Mouse (Mus musculus): ENCODE results near the gene Hspb9. TPM values are rescaled to one million over a fixed set of nuclear protein-coding genes. Genes with fewer than 3 reads are reported as not detected.

Hspb9 gene
- total RNA-seq, 1 experiment from 2014 or later, result not detected

DNA sequence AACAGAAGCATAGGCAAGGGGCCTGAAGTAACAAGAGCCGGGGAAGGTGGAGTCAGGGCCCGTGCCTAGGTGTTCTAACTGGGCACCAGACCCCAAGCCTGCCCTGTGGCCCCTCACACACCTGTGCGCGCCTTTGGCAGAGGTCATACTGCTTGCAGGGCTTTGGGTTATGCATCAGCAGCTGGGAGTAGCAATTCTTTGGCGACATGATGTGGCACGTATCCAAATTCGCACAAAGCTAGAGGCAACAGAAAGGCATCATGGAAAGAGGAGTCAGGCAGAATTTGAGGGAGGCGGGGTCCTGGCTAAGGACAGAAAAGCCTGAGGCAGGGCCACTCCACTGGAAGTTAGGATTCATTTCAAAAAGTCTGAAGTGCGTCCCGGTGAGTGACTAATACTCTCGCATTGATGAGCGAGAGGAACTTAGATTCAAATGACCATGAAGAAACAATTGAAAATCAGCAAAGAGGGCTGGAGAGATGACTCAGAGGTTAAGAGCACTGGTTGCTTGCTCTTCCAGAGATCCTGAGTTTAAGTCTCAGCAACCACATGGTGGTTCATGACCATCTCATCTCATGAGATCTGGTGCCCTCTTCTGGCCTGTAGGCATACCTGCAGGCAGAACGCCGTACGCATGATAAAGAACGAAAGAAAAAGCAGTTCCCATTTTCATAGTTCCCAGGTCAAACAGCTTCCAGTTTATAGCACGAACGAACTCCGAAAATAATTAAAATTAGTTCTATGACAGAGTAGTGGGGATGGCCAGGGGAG lies 11.4 kb upstream of the Hspb9 start:
- ATAC-seq (replicated peaks in 1 of 2; ENCODE audit: insufficient read depth in 1 of 2, low FRiP score in 2 of 2, low TSS enrichment in 1 of 2, low read depth in 1 of 2, poor library complexity in 2 of 2, severe bottlenecking in 2 of 2), result peak; percentile 47 to 63; a peak in 2 of 4 replicates

DNA sequence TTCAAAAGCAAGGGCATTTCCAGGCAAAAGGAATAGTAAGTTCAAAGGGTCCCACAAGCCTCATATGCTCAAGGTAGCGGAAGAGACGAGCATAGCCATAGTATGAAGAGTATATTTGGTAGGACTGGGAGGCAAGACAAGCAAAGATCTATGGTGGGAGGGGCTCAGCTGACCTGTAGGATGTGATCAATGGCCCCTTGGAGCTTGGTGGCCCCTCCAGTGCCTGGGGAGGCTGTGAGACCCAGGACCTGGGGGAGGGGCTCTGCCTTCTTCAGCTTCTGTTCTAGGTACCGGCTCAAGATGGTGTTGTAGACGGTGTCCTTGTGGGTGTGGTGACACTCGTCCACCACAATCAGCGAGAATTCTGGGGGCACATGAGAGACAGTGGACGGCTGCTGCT lies 10.7 kb upstream of the Hspb9 start:
- no peak for ATAC-seq (replicated peaks in 1 of 2; ENCODE audit: insufficient read depth in 1 of 2, low FRiP score in 2 of 2, low TSS enrichment in 1 of 2, low read depth in 1 of 2, poor library complexity in 2 of 2, severe bottlenecking in 2 of 2)

DNA sequence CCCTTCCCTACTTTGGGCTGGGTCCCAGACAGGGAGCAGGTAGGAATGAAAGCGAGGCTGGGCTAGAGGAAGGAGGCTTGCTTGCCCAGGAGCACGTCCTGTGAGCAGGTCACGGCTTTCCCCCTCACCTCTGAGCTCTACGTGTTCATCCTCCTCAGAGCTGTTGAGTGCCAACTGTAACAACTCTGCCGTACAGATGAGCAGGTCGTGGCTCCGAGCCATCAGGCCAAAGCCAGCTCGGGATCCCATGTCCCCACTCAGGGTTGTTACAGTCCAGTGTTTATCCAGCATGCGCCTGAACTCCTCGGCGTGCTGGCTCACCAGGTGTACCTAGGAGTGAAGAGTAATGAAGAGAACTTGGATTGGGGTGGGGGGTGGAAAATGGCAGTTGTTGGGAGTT lies 10.3 kb upstream of the Hspb9 start:
- ATAC-seq (replicated peaks in 1 of 2; ENCODE audit: insufficient read depth in 1 of 2, low FRiP score in 2 of 2, low TSS enrichment in 1 of 2, low read depth in 1 of 2, poor library complexity in 2 of 2, severe bottlenecking in 2 of 2), result no peak

DNA sequence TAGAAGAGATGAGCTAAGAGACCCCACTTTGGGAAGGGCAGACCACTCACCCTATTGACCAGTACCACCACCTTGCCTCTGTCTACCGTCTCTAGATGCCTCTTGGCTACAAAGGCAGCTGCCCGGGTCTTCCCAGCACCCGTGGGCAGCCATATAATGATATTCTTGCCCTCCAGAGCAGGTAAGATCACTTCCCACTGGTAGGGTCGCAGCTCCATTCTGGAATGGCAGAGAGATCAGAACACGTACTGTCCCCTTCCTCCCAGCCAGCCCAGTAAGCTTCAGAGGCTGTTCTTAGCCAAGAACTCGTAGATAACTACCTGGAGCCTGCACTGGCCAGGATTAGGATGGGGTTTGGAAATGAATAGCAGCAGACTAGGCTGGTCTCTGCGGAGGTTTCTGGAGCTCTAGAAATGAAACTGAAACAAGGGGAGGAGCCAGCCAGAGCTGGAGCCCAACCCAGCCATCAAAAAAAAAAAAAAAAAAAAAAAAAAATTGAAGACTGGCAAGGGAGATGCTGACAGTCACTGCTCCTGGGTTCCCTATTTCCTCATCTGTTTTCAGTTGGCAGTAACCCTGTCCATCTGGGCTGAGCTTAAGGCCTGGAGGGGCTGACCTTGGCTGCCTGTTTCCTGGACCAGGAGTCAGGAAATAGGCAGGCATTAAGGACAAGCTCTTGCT lies 9.7 kb upstream of the Hspb9 start, which contains the start of gene Dhx58:
Gene Dhx58, minus strand, starts transcription at position 421 of the 681 bp plus-strand sequence.
- peak; percentile 56 to 60 for ATAC-seq (replicated peaks in 1 of 2; ENCODE audit: insufficient read depth in 1 of 2, low FRiP score in 2 of 2, low TSS enrichment in 1 of 2, low read depth in 1 of 2, poor library complexity in 2 of 2, severe bottlenecking in 2 of 2)

DNA sequence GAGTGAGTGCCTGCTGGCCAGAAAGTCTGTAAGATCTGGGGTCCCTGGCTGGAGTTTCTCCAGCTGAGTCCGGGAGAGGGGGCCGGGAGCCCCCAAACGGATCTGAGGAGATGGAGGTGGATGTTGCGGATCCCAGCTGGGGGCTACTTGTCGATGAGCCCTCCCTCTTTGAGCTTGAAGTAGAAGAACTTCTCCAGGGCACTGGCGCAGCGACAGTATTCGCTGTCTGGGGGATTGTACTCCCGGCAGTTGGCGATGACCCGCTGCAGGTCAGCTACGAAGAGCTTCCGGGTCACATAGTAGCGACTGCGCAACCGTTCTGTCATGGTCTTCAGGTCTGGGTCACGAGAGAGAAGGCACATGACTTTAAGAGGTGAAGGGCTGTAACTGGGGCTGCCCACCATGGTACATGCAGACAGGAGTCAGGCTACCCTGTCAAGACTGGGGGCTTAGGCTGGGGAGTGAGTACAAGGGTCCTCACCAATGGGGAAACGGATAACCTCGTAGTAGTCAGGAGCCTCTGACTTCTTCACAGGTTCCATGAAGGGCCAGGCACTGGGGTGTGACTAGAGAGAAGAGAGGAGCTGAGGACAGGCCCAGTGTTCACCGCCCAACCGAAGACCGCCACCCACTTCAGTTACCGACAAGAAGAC lies 8.4 kb upstream of the Hspb9 start:
- ATAC-seq (replicated peaks in 1 of 2; ENCODE audit: insufficient read depth in 1 of 2, low FRiP score in 2 of 2, low TSS enrichment in 1 of 2, low read depth in 1 of 2, poor library complexity in 2 of 2, severe bottlenecking in 2 of 2), result no peak

DNA sequence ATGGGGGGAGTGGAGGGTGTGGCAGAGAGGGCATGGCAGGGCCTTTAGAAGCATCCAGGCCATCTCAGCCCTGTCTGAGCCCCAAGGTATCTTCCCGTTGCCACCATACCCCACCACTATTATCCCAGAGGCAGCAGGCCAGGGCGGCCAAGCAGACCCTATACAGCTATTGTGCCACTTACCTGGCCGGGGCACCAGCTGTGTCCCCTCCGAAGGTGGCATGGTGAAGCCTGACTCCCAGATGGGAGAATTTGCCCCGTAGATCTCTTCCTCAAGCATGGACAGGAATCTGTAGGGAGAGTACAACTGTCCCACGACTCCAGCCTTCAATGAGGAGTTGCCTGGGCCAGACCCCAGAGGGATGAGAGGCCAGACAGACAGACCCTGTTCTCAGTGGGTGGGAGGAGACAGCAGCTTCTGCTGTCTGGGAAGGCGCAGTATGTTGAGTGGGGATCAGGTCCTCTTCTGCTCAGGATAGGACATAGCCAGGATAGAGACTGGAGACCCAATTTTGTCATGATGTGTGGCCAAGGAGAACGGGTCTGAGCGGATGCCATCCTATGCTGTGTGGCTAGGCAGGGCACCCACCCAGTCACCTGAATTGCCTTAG lies 4.3 kb upstream of the Hspb9 start:
- no peak for ATAC-seq (replicated peaks in 1 of 2; ENCODE audit: insufficient read depth in 1 of 2, low FRiP score in 2 of 2, low TSS enrichment in 1 of 2, low read depth in 1 of 2, poor library complexity in 2 of 2, severe bottlenecking in 2 of 2)

DNA sequence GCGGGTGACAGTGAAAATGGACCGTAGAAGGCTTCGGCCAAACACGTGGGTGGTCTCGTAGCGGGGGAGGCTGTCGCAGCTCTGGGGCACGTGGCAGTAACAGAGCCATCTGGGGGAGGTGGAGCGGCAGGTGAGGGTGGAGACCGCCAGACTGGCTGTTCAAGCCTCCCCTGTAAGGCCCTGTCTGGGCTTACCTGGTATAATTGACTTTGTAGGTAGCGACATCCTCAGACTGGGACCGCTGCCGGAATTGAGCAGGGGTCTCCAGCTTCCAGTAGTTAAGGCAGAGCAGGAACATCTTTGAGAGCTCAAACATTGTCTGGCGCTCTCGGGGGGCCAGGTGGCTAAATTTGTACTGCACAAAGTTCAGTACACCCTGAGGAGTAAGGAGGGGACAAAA lies 3.1 kb upstream of the Hspb9 start:
- ATAC-seq (replicated peaks in 1 of 2; ENCODE audit: insufficient read depth in 1 of 2, low FRiP score in 2 of 2, low TSS enrichment in 1 of 2, low read depth in 1 of 2, poor library complexity in 2 of 2, severe bottlenecking in 2 of 2), result no peak

DNA sequence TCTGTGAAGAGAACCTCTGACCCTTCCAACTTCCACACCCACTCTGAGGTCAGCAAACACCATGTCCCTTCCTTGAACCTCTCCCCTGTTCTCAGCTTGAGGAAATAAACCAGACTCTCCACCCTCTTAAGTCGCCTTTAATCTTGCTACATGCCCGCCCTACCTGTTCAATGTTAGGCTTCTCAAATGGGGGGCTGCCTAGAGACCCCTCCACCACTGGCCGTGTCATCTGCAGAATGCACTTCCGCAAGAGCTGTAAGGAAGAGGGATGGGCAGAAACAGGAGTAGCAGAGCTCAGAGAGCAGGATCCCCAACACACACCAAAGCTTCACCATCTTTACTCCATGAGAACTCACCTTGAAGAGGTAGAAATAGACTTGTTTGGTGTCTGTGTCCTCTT lies 2.7 kb upstream of the Hspb9 start:
- no peak for ATAC-seq (replicated peaks in 1 of 2; ENCODE audit: insufficient read depth in 1 of 2, low FRiP score in 2 of 2, low TSS enrichment in 1 of 2, low read depth in 1 of 2, poor library complexity in 2 of 2, severe bottlenecking in 2 of 2)

DNA sequence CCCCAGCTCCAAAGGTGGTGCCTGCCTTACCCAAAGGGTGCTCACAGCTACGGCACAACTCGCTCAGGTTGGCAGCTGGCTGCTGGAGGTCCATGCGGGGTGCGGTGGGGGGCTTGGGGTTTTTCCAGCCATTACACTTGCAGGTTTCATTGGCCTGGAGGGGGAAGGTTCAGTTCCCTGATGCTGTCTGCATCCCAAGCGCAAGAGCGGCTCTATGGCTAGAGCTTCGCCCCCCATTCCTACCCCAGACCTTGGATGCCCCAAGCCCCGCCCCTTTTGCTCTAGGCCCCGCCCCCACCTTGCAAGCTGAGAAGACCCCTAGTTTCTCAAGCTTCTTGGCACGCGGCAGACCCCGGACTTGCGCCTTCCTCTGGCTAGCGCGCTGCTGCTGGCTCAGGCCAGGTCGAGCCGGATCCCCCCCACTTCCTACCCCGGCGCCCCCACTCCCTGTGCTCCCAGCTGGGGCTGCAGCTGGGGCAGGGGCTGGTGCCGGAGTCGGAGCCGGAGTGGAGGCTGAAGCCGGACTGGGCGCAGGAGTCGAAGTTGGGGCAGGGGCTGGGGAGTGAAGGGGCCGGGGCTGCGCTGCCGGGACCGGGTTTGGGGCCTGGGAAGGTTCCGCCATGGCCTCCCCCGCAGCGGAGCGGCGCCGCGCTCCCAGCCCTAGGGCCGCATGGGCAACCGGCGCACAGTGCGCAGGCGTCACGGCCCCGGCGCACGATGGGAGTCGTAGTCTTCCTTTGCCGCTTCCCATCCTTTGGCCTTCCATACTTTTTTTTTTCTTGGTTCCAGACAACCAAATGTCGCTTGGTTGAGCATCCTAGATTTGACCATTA lies 1.7 kb upstream of the Hspb9 start, which contains the start of gene Kat2a:
Gene Kat2a, minus strand, starts transcription at position 683 of the 833 bp plus-strand sequence.
- ATAC-seq (replicated peaks in 1 of 2; ENCODE audit: insufficient read depth in 1 of 2, low FRiP score in 2 of 2, low TSS enrichment in 1 of 2, low read depth in 1 of 2, poor library complexity in 2 of 2, severe bottlenecking in 2 of 2), result peak; percentile 35 to 41; a peak in 1 of 4 replicates

DNA sequence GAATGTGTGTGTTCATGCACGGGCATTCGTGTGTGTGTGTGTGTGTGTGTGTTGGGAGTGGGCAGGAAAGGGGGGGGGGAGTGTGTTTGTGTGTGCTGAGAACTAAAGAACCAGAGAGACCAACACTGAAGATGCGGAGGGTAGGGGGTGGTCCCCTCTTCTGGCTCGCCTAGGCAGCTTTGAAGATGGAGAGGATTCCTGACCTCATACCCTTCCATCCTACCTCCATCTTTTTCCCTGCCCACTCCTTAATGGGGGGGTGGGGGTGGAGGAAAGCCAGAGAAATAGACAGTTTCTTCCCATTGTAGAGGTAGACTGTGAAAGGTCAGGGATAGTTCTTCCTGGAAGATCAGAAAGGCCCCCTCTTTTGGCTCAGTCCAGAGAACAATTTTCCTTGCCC lies 476 bp upstream of the Hspb9 start:
- ATAC-seq (replicated peaks in 1 of 2; ENCODE audit: insufficient read depth in 1 of 2, low FRiP score in 2 of 2, low TSS enrichment in 1 of 2, low read depth in 1 of 2, poor library complexity in 2 of 2, severe bottlenecking in 2 of 2), result no peak

DNA sequence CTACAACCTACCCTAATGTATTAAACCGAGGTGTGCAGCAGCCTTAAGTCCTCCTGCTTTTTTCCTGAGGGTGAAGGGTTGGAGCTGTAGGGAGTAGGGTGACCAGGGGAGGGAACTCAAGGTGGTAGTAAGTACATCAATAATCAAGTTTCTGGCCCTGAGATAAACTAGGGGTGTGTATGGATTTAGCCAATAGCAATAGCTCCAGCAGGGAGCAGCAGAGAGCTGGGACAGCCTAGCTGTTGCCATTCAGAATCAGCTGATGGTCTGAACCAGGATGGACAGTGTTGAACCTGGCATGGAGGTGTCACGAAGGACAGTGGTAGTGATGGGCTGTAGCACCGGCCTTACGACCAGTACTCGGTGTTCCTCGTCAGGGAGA lies 875 bp downstream of the Hspb9 start:
- ATAC-seq (replicated peaks in 1 of 2; ENCODE audit: insufficient read depth in 1 of 2, low FRiP score in 2 of 2, low TSS enrichment in 1 of 2, low read depth in 1 of 2, poor library complexity in 2 of 2, severe bottlenecking in 2 of 2), result peak; percentile 59 to 67; a peak in 3 of 4 replicates

DNA sequence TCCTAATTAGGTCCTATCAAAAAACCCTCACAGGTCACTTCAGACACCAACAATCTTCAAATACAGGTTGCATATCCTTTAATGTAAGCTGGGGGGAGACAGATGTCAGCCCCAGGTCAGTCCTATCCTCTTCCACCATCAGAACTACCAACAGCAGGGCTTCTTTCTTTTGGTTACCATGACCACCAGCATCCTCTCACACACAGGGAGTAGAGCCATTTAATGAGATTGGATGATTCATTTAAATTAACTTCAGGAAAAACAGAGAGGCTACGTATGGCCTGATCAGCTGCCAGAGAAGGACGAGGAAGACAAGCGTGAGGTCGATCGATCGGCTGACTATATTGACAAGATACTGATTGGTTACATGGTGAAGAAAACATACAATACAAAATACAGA lies 1.3 kb downstream of the Hspb9 start:
- ATAC-seq (replicated peaks in 1 of 2; ENCODE audit: insufficient read depth in 1 of 2, low FRiP score in 2 of 2, low TSS enrichment in 1 of 2, low read depth in 1 of 2, poor library complexity in 2 of 2, severe bottlenecking in 2 of 2), result no peak

DNA sequence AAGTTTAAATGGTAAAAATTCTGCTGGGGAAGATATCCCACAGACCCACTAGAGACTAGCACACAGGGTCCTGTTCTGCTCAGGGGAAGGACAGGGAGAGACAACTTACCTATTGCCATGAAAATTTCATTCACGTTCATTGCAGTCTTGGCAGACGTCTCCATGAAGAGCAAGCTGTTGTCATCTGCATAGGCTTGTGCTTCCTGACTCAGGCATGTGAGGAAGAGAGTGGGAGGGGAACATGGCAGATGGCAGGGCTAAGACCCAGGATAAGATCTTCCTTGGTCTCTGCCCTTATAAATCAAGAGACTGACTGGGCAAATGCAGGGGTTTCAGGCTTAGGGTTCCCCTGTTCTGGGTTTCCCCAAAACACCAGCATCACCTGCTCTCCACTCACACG lies 3.0 kb downstream of the Hspb9 start:
- no peak for ATAC-seq (replicated peaks in 1 of 2; ENCODE audit: insufficient read depth in 1 of 2, low FRiP score in 2 of 2, low TSS enrichment in 1 of 2, low read depth in 1 of 2, poor library complexity in 2 of 2, severe bottlenecking in 2 of 2)

DNA sequence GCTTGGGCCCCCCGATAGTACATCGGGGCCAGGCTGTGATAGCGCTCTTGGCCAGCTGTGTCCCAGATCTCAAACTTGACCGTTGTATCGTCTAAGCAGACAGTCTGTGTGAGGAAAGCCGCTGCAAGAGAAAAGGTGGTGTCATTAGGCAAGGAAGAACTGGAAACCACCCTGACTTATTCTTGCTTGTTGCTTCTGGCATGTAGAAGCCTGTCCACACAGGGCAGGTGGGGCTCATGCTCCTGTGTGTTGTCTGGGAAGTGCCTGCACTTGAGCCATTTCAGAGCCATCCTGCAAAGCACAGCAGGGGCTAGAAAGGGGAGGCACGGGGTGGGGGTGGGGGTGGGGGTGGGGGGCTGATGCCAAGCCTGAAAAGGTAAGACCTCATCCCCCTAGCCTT lies 4.8 kb downstream of the Hspb9 start:
- no peak for ATAC-seq (replicated peaks in 1 of 2; ENCODE audit: insufficient read depth in 1 of 2, low FRiP score in 2 of 2, low TSS enrichment in 1 of 2, low read depth in 1 of 2, poor library complexity in 2 of 2, severe bottlenecking in 2 of 2)

DNA sequence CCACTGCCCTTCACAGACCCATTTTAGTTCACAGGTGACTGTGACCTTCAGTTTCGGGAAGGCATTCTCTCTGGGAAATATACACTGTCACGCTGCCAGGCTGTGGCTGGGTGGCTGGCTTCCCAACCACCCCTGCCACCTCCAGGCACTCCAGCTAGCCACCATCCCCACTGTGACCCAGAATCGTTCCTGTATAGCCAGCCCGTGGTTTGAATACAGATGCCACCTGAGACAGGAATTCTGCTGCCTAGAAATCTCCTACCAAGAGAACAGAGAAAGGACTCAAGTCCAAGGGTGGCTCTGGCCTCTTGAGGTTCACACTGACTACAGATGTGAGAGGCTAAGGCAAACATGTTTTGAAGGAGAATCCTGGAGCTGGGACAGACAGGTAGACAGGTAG lies 5.2 kb downstream of the Hspb9 start:
- ATAC-seq (replicated peaks in 1 of 2; ENCODE audit: insufficient read depth in 1 of 2, low FRiP score in 2 of 2, low TSS enrichment in 1 of 2, low read depth in 1 of 2, poor library complexity in 2 of 2, severe bottlenecking in 2 of 2), result no peak

DNA sequence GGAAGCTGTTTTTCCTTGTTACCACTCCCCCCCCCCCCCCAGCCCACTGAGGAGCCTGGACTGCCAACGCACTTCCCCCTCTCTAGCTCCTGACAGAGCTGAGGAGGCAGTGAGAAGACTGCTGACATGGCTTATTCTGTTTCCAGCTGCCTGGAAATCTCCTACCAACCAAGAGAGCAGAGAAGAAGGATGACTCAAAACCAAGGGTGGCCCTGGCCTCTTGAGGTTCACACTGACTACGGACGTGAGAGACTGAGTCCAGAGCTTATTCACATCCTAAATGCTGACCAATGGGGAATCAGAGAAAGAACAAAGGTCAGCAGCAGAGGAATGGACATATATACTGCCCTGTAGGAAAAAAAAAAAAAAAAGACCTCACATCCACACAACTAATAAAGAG lies 5.7 kb downstream of the Hspb9 start:
- ATAC-seq (replicated peaks in 1 of 2; ENCODE audit: insufficient read depth in 1 of 2, low FRiP score in 2 of 2, low TSS enrichment in 1 of 2, low read depth in 1 of 2, poor library complexity in 2 of 2, severe bottlenecking in 2 of 2), result no peak

DNA sequence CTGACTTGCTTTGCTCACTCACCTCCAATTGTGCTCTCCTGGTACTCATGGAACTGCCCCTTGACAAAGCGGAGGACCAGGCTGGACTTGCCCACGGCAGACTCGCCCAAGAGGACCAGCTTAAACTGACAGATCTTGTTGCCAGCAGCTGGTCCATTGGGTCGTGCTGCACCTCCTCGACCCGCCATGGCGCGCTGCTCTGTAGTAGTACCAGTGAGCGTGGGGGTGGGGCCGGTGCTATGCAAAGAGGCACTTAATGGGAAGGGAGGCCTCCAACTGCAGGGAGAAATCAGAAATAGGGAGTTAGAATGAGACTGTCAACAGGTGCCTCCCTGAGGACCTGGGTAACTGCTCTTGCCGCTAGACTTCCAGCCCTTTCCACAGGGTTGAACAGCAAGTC lies 6.2 kb downstream of the Hspb9 start:
- no peak for ATAC-seq (replicated peaks in 1 of 2; ENCODE audit: insufficient read depth in 1 of 2, low FRiP score in 2 of 2, low TSS enrichment in 1 of 2, low read depth in 1 of 2, poor library complexity in 2 of 2, severe bottlenecking in 2 of 2)
